Mouse (Mus musculus): ENCODE measurements around the gene Fer.

DNA sequence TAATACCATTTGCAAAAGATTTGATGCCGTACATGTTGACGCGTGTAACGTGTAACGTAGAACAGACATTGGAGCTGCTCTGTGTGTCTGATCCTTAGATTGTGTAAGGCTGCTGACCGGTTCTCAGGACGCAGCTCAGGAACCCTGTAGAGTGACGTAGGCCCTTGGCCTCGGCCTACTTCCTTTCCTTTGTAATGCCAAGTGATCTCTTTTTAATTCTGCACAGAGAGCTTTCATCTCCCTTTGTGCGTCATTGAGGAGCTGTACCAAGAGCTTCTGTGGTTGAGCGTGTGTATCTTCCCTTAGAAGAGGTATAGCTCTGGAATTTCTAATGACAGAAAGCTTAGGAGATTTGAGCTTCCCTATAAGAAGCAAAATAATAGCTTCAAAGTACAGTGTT is 190.8 kb downstream of the Fer start:
- no peak for TF ChIP-seq POLR2A (IDR thresholded peaks at IDR 0.05; ENCODE audit: control insufficient read depth, low read depth, low read length)
- TF ChIP-seq CTCF (IDR thresholded peaks at IDR 0.05; ENCODE audit: control insufficient read depth, insufficient read depth, insufficient replicate concordance, low read depth, low read length), result no peak
